Mouse (Mus musculus) erythroblast, embryonic 14.5 days (primary cell): ENCODE results near the gene Arsg.

ENCODE experiments used
- GATA1 ChIP-seq: IDR thresholded peaks from 2 replicates; pipeline ENCODE4 v1.6.1; 2012; ENCODE audit warnings: low read length, inconsistent platforms, mixed read lengths
- TAL1 ChIP-seq: IDR thresholded peaks from 3 replicates; pipeline ENCODE4 v1.6.1; 2012; ENCODE audit warnings: low read length, inconsistent platforms, mixed read lengths

- TF ChIP-seq GATA1, result no peak
- TF ChIP-seq TAL1, result no peak
These were observed 118.3 kb downstream of the Arsg start for GRCm38 (mm10) chr11:109591511-109591910.
